Mouse (Mus musculus) lung, postnatal 14 days (tissue): ENCODE data around the gene H2-Q4.
A peak's percentile ranks its signal among the peaks of the same experiment; 100 is the strongest.
"Not testable (repeated sequence)": the region's sequence is repeated elsewhere in the genome, so short reads cannot be mapped to it uniquely, and the experiment has no call there.

ENCODE experiments used
- DNase-seq: peaks from one replicate; pipeline ENCODE4 v3.0.0; 2021

H2-Q4 gene

GRCm38 (mm10) chr17:35379369-35379728 is at the start of gene H2-Q4:
TSS of gene H2-Q4 (plus strand) at chr17:35379617.
- DNase-seq, result peak; percentile 96

- DNase-seq, result not testable (repeated sequence)
These were observed 49.7 kb upstream of the H2-Q4 start for GRCm38 (mm10) chr17:35329714-35330113.

GRCm38 (mm10) chr17:35331546-35331945 is 47.9 kb upstream of the H2-Q4 start:
- not testable (repeated sequence) for DNase-seq

- no peak for DNase-seq
These were observed 37.2 kb upstream of the H2-Q4 start, which contains the start of gene H2-Q2 for GRCm38 (mm10) chr17:35342071-35342671. TSS of gene H2-Q2 (plus strand) at chr17:35342242.

GRCm38 (mm10) chr17:35342711-35343476 is 36.5 kb upstream of the H2-Q4 start:
- DNase-seq, result peak; percentile 38

GRCm38 (mm10) chr17:35347659-35348058 is 31.8 kb upstream of the H2-Q4 start:
- not testable (repeated sequence) for DNase-seq

- not testable (repeated sequence) for DNase-seq
These were observed 26.1 kb upstream of the H2-Q4 start for GRCm38 (mm10) chr17:35353275-35353674.

- no peak for DNase-seq
These were observed 25.3 kb upstream of the H2-Q4 start for GRCm38 (mm10) chr17:35354071-35354470.

GRCm38 (mm10) chr17:35357086-35357485 is 22.3 kb upstream of the H2-Q4 start:
- no peak for DNase-seq

GRCm38 (mm10) chr17:35358763-35359469 is 20.5 kb upstream of the H2-Q4 start:
- DNase-seq, result no peak

- no peak for DNase-seq
These were observed 20.0 kb upstream of the H2-Q4 start for GRCm38 (mm10) chr17:35359470-35359862.

- DNase-seq, result peak; percentile 55
These were observed 473 bp downstream of the H2-Q4 start for GRCm38 (mm10) chr17:35379729-35380451.

- peak; percentile 59 for DNase-seq
These were observed 10.4 kb downstream of the H2-Q4 start for GRCm38 (mm10) chr17:35389796-35390195.

GRCm38 (mm10) chr17:35392671-35393070 is 13.3 kb downstream of the H2-Q4 start:
- not testable (repeated sequence) for DNase-seq

- peak; percentile 10 for DNase-seq
These were observed 14.7 kb downstream of the H2-Q4 start for GRCm38 (mm10) chr17:35393864-35394800.

GRCm38 (mm10) chr17:35396956-35397355 is 17.5 kb downstream of the H2-Q4 start:
- DNase-seq, result not testable (repeated sequence)

- DNase-seq, result not testable (repeated sequence)
These were observed 33.6 kb downstream of the H2-Q4 start for GRCm38 (mm10) chr17:35413057-35413456.

GRCm38 (mm10) chr17:35415273-35416129 is 36.1 kb downstream of the H2-Q4 start:
- DNase-seq, result not testable (repeated sequence)

GRCm38 (mm10) chr17:35418772-35419171 is 39.4 kb downstream of the H2-Q4 start:
- no peak for DNase-seq

- not testable (repeated sequence) for DNase-seq
These were observed 40.1 kb downstream of the H2-Q4 start for GRCm38 (mm10) chr17:35419564-35419963.
